Mouse (Mus musculus) cerebellum, postnatal 14 days (tissue): Measurements from ENCODE around the gene Nfib.

Experiments used
- DNase-seq, 2 experiments: peaks; one replicate each; pipeline ENCODE4 v3.0.0; 2021; ENCODE audit warnings: mixed read lengths in 2 of 2

The Nfib gene

GRCm38 (mm10) chr4:82623835-82624234 lies 81.7 kb downstream of the Nfib start:
- no peak for DNase-seq

- DNase-seq: no peak
Measured at GRCm38 (mm10) chr4:82623081-82623538, 82.4 kb downstream of the Nfib start.

DNA sequence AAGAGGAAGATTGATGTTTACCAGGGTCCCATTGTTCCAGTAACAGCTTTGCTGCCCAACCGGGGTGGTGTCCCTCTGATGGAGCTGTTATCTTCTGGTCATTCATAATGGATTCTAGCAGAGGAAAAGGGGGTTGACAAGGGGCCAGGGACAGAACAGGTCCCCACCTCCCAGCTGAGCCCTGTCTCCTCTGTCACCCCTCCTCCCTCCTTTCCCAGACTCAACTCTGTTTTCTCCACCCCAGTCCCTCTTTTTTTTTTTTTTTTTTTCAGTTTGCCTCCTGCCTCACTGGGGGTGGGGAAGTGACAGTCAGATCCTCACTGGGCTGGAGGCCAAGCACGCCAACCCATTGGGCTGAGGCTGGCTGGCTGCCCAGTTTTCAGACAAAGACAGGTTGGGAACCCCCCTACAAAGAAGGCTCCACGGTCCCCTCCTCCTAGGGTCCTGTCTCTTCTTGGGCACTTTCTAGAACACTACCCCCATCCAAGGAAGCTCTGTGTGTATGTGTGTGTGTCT lies 83.2 kb downstream of the Nfib start:
- DNase-seq: peak; percentile 94 to 96

DNA sequence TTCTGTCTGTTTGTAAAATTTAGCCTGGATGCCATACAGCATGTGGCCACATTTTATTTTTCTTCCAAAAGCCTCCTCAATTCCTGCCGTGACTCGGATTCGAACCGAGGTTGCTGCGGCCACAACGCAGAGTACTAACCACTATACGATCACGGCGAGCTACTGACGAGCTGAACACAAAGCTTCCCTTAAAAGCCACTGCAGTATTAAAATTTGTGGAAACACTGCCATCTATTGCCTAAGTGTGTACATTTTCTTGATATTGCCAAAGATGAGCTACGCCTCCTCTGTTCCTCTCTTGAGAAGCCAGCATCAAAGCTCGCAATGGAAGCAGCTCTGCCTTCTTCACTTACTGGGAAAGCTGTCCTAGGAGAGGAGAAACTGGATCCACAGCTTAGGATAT lies 86.0 kb downstream of the Nfib start:
- DNase-seq: peak; percentile 72 to 77

DNA sequence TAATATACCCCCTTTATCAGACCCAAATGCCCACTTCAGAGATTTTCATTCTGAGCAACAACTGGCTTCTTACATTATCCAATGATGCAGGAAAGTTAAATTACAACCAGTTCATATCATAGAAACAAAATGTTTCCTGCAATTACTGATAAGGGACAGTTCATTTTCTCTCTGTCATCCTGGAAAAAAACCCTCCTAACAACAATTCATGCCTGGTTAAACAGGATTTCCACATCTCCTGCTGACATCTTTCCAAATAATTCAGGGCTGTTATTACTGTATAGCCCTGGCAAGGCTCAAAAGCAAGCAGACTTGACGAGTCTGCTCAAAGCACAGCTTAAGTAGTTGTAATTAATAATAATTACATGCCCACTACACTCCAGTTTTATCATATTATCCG lies 86.5 kb downstream of the Nfib start:
- DNase-seq: no peak

DNA sequence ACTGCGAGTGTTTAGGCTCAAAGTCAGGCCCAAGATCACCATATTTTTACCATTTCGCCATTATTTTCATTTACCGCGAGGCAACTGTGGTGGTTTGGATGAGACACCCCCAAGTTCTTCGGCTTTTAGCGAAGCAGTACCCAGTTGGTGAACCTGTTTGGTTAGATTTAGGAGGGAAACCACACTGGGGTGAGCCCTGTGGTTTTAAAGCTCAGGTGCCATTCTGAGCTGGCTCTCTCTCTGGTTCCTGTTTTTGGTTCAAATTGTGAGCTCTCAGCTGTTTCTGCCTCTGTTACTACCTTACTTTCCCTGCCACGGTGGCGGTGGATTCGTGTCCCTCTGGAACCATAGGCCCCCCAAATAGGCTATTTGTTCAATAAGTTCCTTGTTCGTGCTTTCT lies 88.3 kb downstream of the Nfib start:
- DNase-seq: no peak

DNA sequence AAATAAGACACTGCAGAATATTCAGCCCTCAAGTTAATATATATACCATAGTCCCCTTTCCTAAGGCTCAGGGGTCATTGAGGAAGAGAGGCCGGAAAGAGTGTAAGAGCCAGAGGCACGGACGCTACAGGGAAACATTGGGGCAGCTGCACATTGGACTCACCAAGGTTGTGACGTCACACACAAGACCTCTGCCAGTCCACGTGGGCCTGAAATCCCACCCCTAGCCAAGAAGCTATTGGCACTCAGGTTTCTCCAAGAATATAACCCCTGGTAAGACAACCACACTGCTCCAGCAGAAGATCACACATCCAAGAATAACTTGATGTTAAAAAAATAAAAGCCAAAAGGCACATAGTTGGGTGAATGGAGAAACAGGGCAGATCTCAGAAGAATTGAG lies 89.8 kb downstream of the Nfib start:
- DNase-seq: peak; percentile 57 to 72

GRCm38 (mm10) chr4:82614466-82614805 lies 91.1 kb downstream of the Nfib start:
- DNase-seq: no peak

- DNase-seq: peak; percentile 78 to 84
Measured at GRCm38 (mm10) chr4:82613606-82614465, 91.7 kb downstream of the Nfib start.

DNA sequence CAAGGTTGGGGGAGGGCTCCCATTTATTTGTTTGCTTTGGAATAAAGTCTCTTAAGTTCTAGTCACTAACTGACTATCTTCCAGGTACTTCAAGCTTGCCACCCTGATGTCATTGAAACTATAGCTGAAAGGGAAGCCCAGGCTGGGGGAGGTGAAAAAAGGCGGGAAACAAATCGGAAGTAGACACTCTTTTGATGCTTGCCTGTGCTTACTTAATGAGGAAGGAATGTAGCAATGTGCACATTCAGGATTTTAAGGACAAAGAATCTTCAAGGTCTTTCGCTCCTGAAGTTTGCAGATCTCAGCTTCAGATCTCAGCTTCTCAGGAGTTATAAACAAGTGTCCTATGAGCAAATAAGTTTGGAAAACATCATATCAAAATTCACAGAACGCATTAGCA lies 95.9 kb downstream of the Nfib start:
- no peak for DNase-seq

- no peak for DNase-seq
Measured at GRCm38 (mm10) chr4:82608768-82609610, 96.6 kb downstream of the Nfib start.

DNA sequence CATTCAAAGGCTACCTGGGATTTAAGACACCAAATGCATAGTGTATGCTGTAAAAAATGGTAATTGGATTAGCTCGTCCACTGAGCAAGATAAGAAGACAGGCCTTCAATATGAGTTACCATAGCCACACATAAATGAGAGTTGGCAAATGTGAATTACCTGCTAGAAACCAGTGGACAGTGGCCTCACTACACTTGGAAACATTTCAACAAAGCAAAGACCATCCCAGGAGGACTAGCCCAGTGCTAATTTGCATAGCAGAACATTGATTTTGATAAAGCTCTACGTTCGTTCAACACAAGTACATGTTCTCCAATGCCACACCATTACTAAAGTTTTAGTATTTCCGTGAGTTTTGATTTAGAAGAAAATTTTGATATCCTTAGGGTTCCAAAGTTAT lies 98.3 kb downstream of the Nfib start:
- no peak for DNase-seq

DNA sequence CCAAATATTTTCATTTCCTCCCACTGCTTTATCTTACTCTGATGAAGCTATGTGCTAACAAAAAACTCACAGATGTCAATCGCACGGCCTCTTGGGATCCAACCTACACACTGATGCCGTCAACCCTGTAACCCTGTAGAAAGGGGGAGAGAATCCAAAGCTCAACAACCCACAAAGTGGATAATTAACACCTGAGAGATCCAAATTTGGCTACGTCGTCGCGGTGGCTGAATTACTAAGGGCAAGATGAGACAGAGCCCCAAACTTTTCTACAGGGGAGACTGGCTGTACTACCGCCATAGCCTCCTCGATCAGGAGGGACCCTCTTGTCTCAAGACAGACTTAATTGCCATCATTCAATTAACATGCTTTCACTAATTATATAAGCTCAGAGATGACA lies 99.2 kb downstream of the Nfib start:
- no peak for DNase-seq

GRCm38 (mm10) chr4:82605034-82605784 lies 100.3 kb downstream of the Nfib start:
- no peak for DNase-seq

DNA sequence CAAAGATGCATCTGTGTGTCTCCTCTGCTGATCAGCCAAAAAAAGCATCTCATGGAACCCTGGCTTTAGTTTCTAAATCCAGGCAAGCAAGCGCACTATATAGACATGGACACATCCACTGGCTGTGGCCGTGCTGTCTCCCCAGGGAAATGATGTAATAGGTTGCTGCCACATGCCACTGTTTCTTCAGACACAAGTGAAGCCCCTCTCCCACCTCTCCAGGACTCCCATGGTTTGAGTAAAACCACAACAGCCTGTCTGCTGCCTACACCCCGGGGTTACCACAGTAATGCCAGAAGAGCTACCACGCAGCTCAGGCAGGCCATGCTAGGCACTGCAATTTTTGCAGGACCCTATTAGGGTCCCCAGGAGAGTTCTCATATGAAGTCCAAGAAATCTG lies 101.0 kb downstream of the Nfib start:
- DNase-seq: peak in 1 of 2 experiments; percentile 43

GRCm38 (mm10) chr4:82600636-82601035 lies 104.9 kb downstream of the Nfib start:
- DNase-seq: no peak

GRCm38 (mm10) chr4:82598436-82598835 lies 107.1 kb downstream of the Nfib start:
- no peak for DNase-seq

DNA sequence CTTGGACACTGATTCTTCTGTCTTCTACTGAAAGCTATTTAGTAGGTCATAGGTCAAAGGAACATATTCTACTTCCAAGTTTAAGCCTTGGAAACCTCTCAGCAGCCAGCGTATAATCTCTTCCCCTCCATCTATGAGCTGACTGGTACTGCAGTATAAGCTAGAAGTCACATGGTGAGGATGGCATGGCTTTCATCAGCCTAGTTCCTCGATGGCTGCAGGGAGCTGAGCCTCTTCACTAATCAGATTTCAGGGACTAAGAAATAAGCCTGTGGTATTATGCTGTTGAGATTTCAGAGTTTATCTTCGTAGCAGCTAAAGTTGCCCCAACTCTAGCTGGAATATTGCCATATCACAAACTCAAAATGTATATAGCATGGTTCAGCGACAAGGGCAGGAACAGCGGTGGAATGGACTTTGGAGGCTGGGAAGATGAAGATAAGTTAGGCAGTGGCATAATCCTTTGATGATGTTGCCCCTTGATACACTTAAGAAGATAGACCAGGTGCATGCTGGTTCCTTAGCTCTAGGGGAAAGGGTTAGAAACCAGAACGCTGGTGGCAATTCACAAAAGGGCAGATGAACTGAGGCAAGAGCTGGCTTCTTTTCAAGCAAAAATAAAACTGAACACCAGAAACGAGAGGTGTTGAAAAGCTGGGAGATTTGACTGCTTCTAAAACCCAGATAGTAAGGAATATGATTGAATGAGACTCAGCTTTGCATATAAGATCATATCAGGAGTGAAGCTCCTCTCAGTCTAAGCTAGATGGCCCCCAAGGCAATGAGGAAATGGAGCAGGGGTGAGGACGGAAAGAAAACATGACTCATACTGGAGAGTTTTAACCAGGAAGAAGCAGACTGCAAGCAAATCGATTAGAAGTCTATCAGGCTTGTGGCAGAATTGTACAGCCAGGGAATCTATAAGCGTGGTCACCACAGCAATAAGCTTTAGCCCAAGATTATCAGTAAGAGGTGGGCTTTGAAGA lies 111.6 kb downstream of the Nfib start:
- DNase-seq: no peak

- DNase-seq: peak; percentile 96 to 99
Measured at GRCm38 (mm10) chr4:82592086-82593030, 113.2 kb downstream of the Nfib start.

DNA sequence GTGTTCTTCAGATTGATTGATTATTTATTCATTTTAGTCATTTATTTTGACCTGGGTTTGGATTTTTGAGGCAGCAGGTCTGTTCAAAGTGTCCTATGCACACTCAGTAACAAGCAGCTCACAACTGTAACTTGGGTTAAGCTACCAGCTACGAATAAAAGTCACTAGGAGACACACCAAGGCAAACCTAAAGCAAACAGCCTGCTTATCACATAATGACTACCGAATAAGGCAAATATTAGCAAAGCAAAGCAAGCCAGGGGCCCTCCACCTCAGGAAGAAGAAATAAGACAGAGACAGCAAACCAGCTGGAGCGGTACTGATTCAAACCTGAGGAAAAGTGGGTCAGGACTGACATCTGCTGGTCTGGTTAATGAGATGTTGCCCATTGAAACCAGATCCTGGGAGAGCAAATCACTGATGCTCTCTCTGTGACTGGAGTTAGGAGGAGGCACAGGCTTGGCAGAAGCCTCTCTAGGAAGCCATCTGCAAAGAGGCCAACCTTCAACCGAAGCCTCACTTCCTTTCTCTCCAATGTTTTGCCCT lies 116.1 kb downstream of the Nfib start:
- peak; percentile 80 to 87 for DNase-seq
